Mouse (Mus musculus): Measurements from ENCODE around the gene Gm27029.
"Not testable (repeated sequence)": the region's sequence is repeated elsewhere in the genome, so short reads cannot be mapped to it uniquely, and the experiment has no call there.

Gm27029 gene

DNA sequence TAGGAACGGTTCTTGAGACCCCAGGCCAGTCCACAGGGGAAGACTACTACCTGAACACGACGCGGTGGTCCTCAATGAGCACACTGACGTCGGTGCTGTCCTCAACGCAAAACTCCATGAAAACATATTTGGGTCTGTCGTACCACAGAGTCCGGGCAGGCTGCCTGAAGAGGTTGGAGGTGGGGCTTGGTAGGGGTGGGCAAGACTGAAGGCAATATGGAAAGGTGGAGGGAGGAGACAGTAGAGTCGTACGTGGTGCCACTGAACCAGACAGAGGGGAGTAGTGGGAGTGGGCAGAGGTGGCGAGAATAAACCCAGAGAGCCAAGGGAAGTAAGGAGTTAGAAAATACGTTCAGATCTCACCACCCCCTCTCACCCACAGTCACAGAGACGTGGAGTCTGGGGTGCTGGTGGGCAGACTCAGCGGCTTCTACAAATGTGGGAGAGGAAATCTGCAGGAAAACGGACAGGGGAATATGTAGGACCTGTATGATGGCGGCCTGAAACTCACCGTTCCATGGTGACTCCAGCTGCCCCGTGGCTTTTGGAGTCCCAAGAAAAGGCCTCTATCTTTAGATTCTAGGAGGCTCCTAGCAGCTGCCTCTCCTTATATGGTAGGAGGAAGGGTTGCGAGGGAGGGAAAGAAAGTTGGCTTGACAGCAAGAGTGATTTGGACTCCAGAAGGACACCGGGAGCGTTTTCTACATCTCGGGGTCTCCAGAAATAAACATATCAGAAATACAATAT, at the start of gene Gm27029:
Gm27029 (minus strand) TSS at position 692 of the 747 bp plus-strand sequence.
- peak; percentile 24 for DNase-seq

DNA sequence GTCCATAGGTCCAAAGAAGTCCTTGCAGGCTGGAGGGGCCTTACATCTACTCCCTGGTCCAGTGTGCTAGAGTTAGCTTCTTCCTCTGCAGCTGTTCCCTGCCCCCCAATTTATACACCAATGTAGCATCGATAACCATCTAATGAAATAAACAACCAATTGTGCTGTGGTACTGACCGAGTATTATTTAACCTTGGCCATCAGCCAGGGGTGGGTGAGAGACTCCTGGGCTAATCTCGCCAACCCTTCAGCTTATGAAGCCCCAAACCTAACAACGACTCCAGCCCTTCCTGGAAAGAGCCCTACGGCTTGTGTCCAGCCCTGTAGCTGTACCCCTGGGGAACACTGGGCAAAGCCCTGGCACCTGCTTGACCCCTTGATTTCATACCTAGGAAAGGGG, 49.7 kb upstream of the Gm27029 start:
- no peak for DNase-seq

DNA sequence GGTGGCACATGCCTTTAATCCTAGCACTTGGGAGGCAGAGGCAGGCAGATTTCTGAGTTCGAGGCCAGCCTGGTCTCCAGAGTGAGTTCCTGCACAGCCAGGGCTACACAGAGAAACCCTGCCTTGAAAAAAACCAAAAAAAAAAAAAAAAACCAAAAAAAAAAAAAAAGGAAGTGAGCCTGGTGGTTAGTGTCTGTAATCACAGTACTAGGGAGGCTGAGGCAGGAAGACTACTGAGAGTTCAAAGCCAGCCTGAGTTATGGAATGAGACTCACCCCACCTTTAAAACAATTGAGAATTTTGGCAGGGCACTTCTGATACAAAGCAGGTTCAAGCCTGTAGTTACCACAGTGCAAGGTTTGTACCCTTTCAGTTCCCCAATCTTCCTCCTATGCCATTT, 49.1 kb upstream of the Gm27029 start:
- DNase-seq, result not testable (repeated sequence)

DNA sequence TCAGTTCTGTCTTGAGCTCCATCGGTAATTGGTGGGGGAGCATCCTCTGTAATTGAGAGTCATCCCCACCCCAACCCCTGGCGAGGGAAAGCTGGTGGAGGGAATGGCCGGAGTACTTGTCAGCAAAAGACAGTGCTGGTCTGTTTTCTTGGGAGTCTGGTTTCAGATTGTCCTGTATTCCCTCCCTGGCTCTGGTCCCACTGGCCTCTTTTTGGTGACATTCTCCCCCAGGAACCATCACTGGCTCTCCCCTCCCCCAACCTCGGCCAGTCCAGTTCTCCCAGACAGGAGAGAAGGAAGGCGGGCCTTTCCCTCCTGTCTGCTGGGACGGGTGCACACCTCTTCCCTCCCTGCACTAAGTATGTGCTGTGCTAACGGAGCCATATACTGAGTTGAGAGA, 47.7 kb upstream of the Gm27029 start:
- DNase-seq, result no peak

DNA sequence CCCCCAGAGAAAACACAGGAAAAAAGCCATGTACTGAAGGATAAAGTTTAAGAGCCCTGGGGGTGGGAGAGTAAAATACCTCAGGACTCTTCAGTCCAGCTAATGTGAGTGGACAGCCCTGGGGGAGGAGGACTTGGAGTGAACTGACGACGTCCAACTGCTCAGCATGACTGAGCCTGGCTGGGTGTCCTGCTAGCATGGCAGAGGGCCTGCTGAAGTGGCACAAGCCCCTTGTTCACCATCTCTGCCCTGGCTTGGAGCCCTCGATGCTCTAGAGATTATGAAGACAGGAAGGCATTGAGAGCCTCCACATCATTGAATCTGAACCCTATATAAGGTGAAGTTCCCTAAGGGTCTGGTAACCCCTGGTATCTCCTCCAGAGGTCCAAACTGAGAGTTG, 47.3 kb upstream of the Gm27029 start:
- DNase-seq, result no peak

DNA sequence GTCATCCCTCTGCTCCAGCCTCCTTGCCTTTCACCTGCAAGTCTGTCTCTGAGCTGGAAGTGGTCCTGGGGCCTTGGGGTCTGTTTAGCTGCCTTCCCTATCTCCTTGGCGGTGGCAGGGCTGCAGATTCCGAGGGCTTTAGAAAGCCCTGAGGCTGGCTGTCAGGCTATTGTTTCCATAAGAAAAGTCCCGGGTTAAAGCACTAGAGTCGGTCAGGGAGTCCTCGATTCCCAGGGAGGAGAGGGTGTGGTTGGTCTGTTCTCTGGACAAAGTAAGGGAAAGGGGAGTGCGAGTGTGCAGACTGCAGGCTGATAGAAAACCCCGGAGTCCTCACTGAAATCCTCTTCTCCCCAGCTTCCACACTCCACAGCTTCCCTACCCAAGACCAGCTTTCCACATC, 45.6 kb upstream of the Gm27029 start:
- no peak for DNase-seq

DNA sequence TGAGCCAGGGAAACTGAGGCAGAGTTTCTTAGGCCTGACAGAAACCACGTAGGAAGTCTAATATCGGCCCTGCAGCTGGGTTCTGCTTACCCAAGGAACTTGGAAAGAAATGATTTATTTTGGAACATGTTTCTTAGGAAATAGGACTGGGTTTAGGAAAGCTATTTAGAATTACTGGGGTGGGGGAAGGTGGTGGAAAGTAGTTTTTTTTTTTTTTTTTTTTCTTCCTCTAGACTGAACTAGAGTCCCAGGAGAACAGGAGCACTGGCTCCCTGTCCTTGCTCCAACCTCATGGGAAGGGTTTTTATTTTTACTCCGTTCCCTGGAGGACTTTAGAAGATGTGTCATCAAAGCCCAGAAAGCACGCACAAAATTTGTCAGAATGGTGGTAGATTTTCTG, 44.6 kb upstream of the Gm27029 start:
- no peak for DNase-seq

DNA sequence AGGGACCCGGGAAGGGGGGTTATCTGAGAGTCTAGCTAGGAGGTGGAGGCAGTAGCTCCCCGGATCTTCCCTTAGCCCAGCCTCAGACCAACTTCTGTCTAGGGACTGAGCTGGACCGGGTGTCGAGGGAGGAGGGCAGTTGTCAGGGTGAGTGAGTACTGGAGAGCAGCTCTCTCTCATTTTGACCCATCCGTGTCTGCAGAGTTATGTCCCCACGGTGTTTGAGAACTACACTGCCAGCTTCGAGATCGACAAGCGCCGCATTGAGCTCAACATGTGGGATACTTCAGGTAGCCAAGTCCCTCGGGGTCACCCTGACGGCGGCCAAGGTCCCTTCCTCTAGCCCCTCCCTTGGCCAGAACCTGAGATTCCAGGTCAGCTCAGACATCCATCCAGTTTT, 44.1 kb upstream of the Gm27029 start:
- DNase-seq, result no peak

DNA sequence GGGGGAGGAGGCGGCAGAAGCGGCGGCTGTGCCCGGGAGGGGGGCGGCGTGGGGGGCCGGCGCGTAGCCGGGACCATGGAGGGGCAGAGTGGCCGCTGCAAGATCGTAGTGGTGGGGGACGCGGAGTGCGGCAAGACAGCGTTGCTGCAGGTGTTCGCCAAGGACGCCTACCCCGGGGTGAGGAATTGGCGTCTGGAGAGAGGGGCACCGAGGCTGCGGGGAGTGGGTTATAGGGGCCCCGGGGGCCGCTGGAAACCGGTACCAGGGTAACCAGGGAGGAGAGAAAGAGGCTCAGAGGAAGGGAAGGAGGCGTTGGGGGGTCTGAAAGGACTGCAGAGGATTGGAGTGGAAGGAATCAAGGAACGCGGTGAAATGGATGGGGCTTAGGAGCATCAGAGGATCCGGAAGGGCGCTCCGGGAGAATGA, 43.7 kb upstream of the Gm27029 start:
- no peak for DNase-seq

DNA sequence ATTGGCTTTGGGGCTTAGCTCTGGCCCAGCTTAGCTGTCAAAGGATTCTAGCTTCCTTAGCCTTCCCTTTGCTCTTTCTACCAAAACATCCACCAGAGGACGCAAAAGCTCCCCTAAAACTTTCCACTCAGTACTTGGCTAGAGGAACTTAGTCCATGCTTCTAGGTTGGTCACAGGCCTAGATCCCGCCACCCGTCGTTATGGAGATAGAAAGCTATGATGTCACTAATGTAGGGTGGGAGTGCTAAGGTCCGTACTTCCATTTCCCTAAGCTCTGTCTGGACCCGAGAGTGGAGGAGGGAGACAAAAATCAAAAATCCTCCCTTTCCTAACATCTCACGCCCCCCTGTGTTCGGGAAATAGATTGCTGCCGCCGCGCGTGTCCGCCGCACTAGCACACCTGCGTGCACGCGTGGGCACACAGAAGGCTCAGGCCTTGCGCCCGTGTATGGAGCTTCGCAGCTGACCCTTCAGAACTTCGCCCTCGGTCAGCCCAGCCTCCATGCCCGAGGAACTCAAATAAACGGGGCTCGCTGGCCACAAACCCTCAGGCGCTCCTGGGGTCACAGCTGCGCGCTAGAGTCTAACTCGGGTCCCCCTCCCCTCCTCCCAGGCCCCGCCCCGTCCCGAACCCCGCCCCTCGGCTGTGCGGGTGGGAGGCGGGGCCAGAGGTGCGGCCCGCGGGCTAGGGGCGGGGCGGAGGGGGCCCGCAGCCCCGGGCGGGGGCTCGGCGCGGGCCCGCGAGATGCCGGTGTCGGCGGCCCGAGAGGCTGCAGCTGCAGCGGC, 43.1 kb upstream of the Gm27029 start:
- peak; percentile 83 for DNase-seq

DNA sequence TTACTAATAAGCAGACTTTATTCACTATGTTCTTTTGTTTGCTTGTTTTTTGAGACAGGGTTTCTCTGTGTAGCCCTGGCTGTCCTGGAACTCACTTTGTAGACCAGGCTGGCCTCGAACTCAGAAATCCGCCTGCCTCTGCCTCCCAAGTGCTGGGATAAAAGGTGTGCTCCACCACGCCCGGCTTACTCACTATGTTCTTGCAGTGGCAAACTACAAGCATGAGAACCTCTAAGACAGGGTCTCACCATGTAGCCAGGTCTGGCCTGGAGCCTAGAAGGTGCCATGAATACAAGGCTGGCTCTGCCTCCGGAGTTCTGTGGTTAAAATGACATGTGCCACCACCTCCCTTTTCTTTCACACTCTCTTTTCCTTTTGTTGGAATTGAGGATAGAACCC, 42.0 kb upstream of the Gm27029 start:
- not testable (repeated sequence) for DNase-seq

DNA sequence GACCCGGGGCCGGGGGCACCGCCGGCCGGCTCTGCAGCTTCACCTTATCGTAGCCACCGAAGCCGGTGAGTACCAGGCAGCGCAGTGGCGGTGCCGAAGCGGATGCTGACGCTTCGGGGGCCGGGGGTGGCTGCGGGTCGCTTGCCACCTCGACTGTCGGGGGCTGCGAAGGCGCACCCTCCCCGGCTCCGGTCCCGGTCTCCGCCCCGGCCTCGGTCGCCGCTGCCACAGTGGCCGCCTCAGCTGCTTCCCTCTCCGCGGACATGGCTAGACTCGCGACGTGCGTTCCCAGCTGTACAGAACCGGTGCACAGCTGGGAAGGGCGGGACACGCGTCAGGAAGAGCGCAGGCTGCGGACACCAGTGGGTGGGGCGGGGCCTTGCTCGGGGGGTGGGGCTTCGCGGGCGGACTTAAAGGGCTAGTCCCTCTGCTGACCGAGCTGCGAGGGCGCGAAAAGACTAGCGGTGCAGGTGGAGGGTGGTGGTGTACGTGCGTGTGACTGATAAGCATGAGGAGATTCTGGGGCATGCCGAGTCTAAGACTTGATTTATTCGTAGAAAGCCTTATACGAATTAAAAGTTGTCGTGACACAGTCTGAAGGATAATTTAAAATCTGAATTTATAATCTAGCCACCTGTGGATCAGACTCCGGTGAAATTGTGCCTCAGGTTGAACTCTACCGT, 41.4 kb upstream of the Gm27029 start, which contains the start of gene Vat1:
Vat1 (minus strand) TSS at position 362 of the 683 bp plus-strand sequence.
- DNase-seq, result peak; percentile 59

DNA sequence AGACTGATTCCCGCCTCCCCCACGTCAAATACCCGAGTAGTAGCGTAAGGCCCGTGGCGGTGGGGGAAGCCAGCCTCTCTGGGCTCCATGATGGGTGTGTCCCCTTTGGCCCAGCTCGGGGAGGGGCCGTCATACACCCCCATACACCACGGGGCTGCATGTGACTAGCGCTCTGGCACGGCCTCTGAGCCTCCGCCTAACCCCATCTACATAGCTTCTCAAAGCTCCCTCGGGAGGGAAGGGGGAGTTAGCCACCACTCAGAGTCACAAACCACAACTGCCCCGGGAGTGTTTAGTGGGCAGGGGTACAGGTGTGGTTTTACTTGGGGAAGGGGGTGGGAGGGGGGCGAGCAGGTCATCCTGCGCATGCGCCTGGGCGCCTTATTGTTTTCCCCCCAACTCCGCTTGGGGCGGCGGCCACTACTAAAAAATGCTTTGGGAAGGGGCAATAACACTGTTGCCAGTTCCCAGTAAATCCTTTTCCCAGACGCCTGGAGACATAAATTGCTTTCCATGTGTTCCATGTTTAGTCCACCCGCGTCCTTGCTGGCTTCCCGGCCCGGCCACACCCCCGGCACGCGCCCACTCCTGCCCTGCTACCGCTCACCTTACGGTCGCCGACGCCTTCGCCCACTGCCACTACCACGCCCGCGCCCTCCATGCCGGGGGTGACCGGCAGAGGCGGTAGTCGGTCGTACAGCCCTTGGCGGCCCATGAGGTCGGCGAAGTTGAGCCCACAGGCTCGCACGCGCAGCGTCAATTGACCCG, 40.7 kb upstream of the Gm27029 start:
- DNase-seq, result peak; percentile 68

DNA sequence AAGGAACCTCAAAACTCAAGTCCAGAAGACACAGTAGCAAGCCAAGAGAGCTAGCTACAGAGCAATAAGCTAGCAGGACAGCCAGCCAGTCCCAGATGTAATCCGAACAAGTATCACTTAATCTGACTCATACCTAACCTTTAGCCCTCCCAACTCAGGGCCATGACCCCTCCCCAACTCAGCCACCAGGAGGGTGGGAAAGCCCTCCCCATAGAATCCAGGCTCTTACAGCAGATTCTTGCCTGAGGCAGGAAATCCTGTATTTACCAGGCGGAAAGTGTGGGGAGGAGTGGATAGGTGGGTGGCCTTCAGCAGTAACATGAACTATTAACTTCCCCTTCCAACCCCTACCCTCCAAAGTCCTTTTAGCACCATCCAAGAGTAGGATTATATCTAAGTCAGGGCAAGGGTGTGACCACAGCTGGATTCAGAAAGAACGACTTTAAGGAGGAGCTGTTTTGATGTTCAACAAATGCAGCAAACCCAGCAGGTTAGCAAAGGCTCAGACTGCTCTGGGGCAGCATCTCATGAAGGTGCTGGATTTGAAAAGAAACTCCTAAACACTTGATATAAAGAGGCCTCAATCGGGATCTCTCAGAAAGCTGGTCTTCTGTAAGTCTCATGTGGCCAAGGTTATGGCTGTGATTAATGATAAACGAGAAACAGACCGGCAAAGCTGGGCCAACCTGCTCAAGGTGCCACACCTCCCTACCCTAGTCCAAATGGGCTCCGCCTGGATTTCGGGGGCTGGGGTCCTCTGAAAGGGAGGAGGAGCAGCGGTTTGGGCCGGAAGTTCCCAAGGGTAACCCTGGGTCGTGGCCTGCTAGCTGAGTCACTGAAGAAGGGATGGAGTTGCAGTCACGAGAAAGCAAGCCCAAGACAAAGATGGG, 39.9 kb upstream of the Gm27029 start, which contains the start of gene Rnd2:
Rnd2 (plus strand) TSS at position 789 of the 890 bp plus-strand sequence.
- DNase-seq, result no peak

DNA sequence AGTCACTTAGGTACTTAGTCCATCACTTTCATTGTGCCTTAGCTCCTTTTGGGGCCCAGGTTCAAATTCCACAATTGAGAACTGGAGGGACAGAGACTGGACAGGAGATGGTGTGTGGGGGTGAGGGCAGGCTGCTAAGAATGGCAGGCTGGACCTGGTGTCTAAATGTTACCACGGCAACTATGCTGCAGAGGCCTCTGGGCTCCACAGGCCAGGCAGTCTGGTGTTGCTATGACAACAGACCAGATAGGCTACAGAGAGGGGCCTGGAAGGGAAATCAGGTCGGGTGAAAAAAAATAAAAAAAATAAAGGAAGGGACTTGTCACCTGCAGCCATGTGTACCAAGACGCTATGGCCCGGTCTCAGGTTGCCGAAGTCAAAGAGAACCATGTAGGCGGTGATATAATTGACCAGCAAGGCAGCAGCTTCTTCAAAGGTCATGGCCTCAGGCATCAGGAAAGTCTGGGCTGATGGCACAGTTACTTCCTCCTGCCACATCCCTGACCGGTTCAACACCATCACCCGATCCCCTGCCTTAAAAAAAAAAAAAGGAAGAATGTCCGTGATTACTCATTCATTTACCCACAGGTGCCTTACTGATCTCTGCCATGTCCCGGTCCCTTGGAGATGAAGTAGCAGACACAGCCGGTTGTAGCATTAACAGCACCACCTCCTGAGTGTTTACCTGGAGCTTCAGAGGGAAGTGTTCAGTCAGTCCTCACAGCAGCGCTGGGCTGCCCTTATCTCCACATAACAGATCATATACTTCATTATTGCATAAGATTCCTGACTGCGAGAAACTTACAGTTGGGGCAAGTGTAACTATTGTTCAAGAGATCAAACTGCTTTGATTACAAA, 38.2 kb upstream of the Gm27029 start:
- DNase-seq, result no peak

DNA sequence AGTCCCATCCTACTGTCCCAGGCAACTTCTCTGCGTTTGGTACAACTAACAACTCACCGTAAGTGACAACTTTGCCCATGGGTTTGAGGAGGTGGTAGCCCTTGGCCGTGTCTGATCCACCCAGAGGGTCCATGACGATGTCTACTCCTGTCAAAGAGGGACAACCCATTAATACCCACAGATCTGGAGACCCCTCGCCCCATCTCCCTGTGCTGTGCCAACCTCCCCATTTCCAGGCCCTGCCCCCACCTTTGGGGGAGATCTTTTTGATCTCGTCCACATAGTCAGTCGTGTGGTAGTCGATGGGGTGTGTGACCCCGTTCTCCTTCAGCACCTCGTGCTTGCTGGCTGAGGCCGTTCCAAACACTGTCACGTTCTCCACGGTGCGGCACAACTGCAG, 37.5 kb upstream of the Gm27029 start:
- no peak for DNase-seq

DNA sequence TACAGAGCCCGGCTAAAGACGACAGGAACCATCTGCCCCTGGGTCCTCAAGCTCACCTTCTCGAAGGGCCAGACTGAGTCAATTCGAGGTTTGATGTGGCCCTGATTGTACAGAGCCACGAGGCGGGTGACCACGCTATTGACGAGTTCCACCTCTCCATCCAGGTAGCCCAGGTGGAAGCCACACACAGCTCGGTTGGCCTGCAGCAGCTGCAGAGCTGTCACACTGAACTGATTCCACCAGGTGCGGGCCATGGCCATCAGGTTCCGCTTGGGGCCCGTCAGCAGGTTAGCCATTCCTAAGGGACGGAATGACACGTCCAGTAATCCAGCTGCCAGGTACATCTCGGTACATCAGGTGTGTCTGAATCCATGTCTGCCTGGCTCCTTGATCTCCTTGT, 35.7 kb upstream of the Gm27029 start:
- DNase-seq, result no peak

DNA sequence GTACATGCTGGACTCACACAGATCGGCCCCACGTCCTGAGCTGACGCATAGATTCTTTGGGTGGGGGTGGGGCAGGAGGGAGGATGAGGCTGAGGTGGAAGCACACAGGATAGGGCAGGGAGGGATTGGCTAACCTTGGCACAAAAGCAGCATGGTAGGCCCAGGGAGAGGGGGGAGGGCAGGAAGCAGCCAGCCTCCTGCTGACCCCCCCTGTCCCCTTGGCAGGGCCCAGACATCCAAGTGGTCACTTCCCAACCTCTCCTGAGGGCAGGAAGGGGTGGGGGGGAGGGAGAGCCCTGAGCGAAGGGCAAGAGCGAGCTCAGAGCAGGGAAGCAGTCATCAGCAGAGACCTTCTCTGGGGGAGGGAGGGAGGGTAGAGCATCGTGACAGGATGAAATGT, 35.1 kb upstream of the Gm27029 start:
- DNase-seq, result peak; percentile 39

DNA sequence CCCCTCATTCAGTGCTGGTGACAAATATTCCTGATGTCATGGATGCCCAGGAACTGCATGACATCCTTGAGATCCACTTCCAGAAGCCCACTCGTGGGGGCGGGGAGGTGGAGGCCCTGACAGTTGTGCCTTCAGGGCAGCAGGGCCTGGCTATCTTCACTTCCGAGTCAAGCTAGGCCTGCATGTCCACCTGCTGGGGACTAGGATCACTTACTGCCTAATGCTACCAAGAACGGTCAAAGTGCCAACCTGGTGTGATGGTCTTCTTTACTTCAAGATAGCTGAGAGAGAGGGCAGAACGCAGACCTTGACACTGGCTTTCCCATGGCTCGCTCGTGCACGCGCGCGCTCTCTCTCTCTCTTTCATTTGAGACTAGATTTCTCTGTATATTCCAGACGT, 33.6 kb upstream of the Gm27029 start:
- no peak for DNase-seq

DNA sequence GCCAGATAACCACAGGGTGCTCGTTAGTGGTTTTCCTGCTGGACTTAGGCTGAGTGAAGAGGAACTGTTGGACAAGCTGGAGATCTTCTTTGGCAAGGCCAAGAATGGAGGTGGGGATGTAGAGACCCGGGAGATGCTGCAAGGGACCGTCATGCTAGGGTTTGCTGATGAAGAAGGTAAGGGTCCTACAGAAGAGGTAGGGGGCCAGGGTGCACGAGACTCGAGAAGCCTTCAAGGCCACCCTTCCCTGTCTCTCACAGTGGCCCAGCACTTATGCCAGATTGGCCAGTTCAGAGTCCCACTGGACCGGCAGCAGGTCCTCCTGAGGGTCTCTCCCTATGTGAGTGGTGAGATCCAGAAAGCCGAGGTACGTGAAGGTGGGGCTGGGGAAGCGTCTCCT, 33.0 kb upstream of the Gm27029 start:
- DNase-seq, result no peak

DNA sequence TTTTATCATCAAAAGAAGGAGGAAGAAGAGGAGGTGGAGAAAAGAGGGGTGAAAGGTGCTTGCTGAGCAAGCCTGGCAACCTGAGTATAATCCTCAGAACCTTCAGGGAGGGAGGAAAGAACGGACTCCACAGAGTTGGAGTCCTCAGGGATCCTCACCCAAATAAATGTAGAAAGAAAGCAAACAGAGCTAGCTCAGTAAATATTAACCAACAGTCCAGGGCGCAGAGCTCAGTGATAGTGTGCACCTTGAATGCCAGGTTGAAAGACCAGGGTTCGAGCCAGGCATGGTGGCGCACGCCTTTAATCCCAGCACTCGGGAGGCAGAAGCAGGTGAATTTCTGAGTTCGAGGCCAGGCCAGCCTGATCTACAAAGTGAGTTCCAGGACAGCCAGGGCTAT, 31.0 kb upstream of the Gm27029 start:
- no peak for DNase-seq

Data from kidney, adult 11 months (tissue).